Mouse (Mus musculus) v-Abl transformed pro-B cells (cell line): ENCODE measurements around the gene Ldlrad2.

Source experiments
- in situ Hi-C, 2 experiments: fragments of 400-800 bp; cut with MboI; formaldehyde crosslinking; loops; one replicate each; pipeline ENCODE4 v1.15.1; 2025; ENCODE audit not compliant: unreplicated experiment in 2 of 2

Gene Ldlrad2

GRCm38 (mm10) chr4:137569873-137570272 lies 4.5 kb downstream of the Ldlrad2 start:
- in situ Hi-C loops = no loop called here

- in situ Hi-C loops = no loop called here
These were observed 17.6 kb downstream of the Ldlrad2 start for GRCm38 (mm10) chr4:137556673-137557210.

- in situ Hi-C loops = no loop called here
These were observed 20.9 kb downstream of the Ldlrad2 start for GRCm38 (mm10) chr4:137553466-137553865.

GRCm38 (mm10) chr4:137546003-137546525 lies 28.3 kb downstream of the Ldlrad2 start:
- in situ Hi-C loops = no loop called here

GRCm38 (mm10) chr4:137545568-137545967 lies 28.8 kb downstream of the Ldlrad2 start:
- in situ Hi-C loops = no loop called here

- in situ Hi-C loops = no loop called here
These were observed 31.4 kb downstream of the Ldlrad2 start for GRCm38 (mm10) chr4:137542968-137543367.

- in situ Hi-C loops = no loop called here
These were observed 34.0 kb downstream of the Ldlrad2 start for GRCm38 (mm10) chr4:137540356-137540755.

GRCm38 (mm10) chr4:137527872-137528271 lies 46.5 kb downstream of the Ldlrad2 start:
- in situ Hi-C loops = no loop called here

- in situ Hi-C loops = no loop called here
These were observed 47.0 kb downstream of the Ldlrad2 start for GRCm38 (mm10) chr4:137527368-137527767.

- in situ Hi-C loops = no loop called here
These were observed 48.9 kb downstream of the Ldlrad2 start for GRCm38 (mm10) chr4:137525426-137525825.
